31 mouse cellular contexts compared by ENCODE assay signal in the genomic region with DNA sequence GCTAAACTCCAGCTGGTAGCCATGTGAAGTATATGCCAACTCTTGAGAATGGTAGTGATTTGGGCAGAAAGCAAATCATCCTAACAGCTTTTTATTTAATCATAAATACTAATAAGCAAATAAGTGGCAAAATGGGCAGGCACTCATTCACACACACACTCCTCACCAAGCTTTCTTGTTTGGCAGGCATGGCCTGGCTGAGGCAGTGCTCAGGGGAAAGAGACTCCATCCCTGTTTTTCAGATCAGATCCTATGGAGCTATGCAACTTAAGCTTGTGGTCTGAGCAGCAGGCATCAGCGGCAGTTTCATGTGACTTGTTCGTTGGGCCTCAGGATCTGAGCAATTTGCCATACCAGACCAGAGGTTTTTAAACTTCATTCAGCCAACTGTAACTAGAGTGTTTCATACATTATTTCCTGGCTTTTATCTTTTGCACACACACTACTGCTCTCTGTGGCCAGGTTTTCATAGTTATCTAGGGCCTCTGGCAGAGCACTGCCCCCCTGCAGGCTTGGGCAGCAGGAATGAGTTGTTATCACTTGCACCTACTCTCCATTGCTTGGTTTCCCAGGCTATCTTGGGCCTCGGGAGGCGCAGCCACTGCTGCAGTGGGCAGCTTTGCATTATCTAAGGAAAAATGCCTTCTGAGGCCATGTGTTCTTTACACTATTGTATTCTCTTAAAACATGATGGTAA. TPM values are rescaled to one million over a fixed set of nuclear protein-coding genes. Genes with fewer than 3 reads are reported as not detected.
"Had no signal": no experiment of that assay in that cellular context is flagged by ENCODE, and none has a peak within 500 bp of the region (broad histone marks: within the 10 kb centered on the region; RNA-seq: fewer than 3 reads in every experiment).

No protein-coding gene starts in this region.

- H3K4me3 ChIP-seq: limb, embryonic 10.5 days; limb, embryonic 13.5 days; stomach, embryonic 15.5 days had no signal

- H3K4me1 ChIP-seq: limb, embryonic 10.5 days; limb, embryonic 13.5 days; stomach, embryonic 15.5 days had no signal

- H3K4me2 ChIP-seq: limb, embryonic 13.5 days; midbrain, embryonic 11.5 days; stomach, embryonic 15.5 days had no signal

- DNase-seq: kidney, adult 18-20 months; kidney, adult 9 months; kidney, postnatal 14 days; kidney, postnatal 4 days; lung, adult 2 months; lung, postnatal 14 days; lung, postnatal 4 days; midbrain, embryonic 14.5 days; right cerebral cortex, adult 18-20 months; right cerebral cortex, postnatal 14 days; right cerebral cortex, postnatal 4 days; spleen, adult 18-20 months; thymus, postnatal 25 days had no signal

- H3K36me3 ChIP-seq: limb, embryonic 10.5 days; limb, embryonic 13.5 days; stomach, embryonic 15.5 days had no signal

- ATAC-seq: intestine, embryonic 16.5 days had no signal

- H3K27ac ChIP-seq: limb, embryonic 10.5 days; limb, embryonic 13.5 days; stomach, embryonic 15.5 days had no signal

- H3K9me3 ChIP-seq: limb, embryonic 10.5 days; limb, embryonic 13.5 days; stomach, embryonic 15.5 days had no signal

- H3K9ac ChIP-seq: limb, embryonic 13.5 days; stomach, embryonic 15.5 days had no signal

- H3K27me3 ChIP-seq: limb, embryonic 13.5 days; stomach, embryonic 15.5 days had no signal

RNA-seq across cellular contexts. Expression of gene AC192777.2, which starts 56.3 kb away (rescaled TPM):
- total RNA-seq: layer of hippocampus, adult 18-20 months; layer of hippocampus, postnatal 14 days; left cerebral cortex, adult 8-10 months; left cerebral cortex, postnatal 14 days; liver, adult 2 months; megakaryocyte progenitor cell, adult 5-6 weeks; megakaryocyte-erythroid progenitor cell, adult 5-6 weeks; midbrain, postnatal 0 days had no signal
- polyA plus RNA-seq: intestine, embryonic 16.5 days; kidney, embryonic 16.5 days; limb, embryonic 10.5 days; limb, embryonic 13.5 days; liver, adult 2 months; lung, adult 2 months; lung, embryonic 16.5 days; midbrain, embryonic 11.5 days; midbrain, embryonic 14.5 days; midbrain, postnatal 0 days; neural tube, embryonic 11.5 days; neural tube, embryonic 14.5 days; stomach, embryonic 15.5 days; thymus, postnatal 0 days had no signal
